Mouse (Mus musculus): Measurements from ENCODE around the gene Wars. TPM values are rescaled to one million over a fixed set of nuclear protein-coding genes. Genes with fewer than 3 reads are reported as not detected.
A peak's percentile ranks its signal among the peaks of the same experiment; 100 is the strongest.

The Wars gene
- polyA plus RNA-seq, 1 experiment from 2014 or later = 140 TPM

DNA sequence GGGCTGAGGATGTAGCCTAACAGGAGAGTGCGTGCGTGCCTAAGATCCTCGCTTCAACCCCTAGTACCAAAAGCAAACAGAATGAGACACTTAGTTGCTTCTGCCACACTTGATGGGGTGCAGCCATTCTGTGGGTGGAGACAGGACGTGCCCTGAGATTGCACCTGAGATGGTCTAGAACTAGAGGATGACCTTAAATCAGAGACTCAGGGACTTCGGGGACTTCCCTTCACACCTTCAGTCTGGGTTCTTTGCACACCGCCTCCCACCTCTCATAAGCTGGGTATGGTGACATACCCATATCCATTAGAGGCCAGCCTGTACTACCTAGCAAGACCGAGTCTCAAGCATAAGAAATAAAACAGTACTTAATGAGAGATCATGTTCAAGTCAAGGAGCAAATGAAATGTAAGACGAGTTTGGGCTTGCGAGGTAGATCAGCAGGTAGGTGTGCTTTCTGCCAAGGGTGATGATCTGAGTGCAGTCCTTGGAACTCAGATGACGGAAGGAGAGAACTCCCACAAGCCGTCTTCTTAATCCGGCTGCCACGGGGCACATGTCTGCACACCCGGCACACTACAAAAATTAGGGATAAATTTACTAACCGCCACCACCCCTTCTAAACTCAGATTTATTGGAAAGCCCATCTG is 69.6 kb downstream of the Wars start:
- Histone ChIP-seq H3K27me3 (ENCODE audit: control insufficient read depth, insufficient read depth, low read length) (no peaks in the 10 kb centered on the region), H3K9ac (ENCODE audit: low read length) (no peak overlapping the region), H3K36me3 (ENCODE audit: control insufficient read depth, insufficient read depth, low read length) (no peaks in the 10 kb centered on the region; the same call in 1 of the 2 replicates), H3K9me3 (ENCODE audit: control insufficient read depth, low read length) (no peaks in the 10 kb centered on the region), H3K4me1 (replicated peaks; ENCODE audit: control insufficient read depth, insufficient read depth, low read length) (no peaks in the 10 kb centered on the region), H3K27ac (ENCODE audit: low read depth, low read length) (no peak overlapping the region), H3K4me2 (ENCODE audit: low read depth, low read length, severe bottlenecking) (no peak overlapping the region), H3K4me3 (ENCODE audit: low read depth, low read length) (no peak overlapping the region)
- 94% methylated on average over 15 of the region's 15 CpGs for WGBS
- ATAC-seq (replicated peaks; ENCODE audit: low FRiP score) (no peak), DNase-seq (ENCODE audit: low spot score) (peak; percentile 32)

DNA sequence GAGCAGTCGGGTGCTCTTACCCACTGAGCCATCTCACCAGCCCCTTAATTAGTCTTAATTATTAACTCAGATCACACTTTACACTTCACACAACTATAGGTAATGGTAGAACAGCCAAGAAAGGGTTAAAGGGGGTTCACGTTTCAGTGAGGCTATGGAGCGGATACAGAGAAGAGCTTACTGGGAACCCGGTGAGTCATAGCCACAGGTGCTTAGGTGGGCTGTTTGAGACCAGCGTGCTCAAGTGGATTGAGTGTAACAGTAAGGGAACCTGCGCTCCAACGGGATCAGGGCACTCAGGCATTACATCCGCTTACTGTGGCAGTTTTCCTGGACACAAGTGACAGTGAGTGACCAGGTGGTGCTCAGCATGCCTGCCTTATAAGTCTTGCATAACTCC is 70.9 kb downstream of the Wars start:
- no peak overlapping the region for H3K4me2 ChIP-seq (ENCODE audit: low read depth, low read length, severe bottlenecking)
- DNase-seq (ENCODE audit: low spot score) = no peak
- H3K27me3 ChIP-seq (ENCODE audit: control insufficient read depth, insufficient read depth, low read length) = no peaks in the 10 kb centered on the region
- H3K9me3 ChIP-seq (ENCODE audit: control insufficient read depth, low read length) = no peaks in the 10 kb centered on the region
- no peak overlapping the region for H3K9ac ChIP-seq (ENCODE audit: low read length)
- no peak overlapping the region for H3K4me3 ChIP-seq (ENCODE audit: low read depth, low read length)
- H3K27ac ChIP-seq (ENCODE audit: low read depth, low read length) = no peak overlapping the region
- H3K4me1 ChIP-seq (replicated peaks; ENCODE audit: control insufficient read depth, insufficient read depth, low read length) = no peaks in the 10 kb centered on the region
- no peak for ATAC-seq (replicated peaks; ENCODE audit: low FRiP score)
- 75% methylated on average over 8 of the region's 8 CpGs for WGBS
- H3K36me3 ChIP-seq (ENCODE audit: control insufficient read depth, insufficient read depth, low read length) = no peaks in the 10 kb centered on the region; the same call in 1 of the 2 replicates

DNA sequence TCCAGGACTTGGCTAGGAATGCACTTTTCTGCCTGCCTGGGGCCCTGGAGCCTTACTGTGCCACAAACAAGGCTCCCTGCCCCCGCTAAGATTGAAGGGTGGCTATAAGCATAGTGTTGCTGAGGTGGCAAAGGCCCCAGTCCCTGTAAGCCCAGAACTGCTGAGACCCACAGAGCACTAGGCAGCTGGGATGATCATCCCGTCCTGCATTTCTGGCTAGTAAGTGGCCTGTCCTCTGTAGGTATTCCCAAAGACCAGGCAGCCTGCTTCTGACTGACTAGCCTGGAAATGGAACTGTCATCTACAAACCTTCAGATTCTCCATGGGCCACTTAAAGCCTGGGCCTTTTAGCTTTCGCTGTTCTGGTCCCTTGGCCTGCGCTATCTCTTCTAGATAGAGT is 73.5 kb downstream of the Wars start:
- Histone ChIP-seq H3K4me2 (ENCODE audit: low read depth, low read length, severe bottlenecking) (no peak overlapping the region), H3K4me3 (ENCODE audit: low read depth, low read length) (no peak overlapping the region), H3K27ac (ENCODE audit: low read depth, low read length) (no peak overlapping the region), H3K27me3 (ENCODE audit: control insufficient read depth, insufficient read depth, low read length) (no peaks in the 10 kb centered on the region), H3K9ac (ENCODE audit: low read length) (no peak overlapping the region), H3K9me3 (ENCODE audit: control insufficient read depth, low read length) (no peaks in the 10 kb centered on the region), H3K4me1 (replicated peaks; ENCODE audit: control insufficient read depth, insufficient read depth, low read length) (no peaks in the 10 kb centered on the region), H3K36me3 (ENCODE audit: control insufficient read depth, insufficient read depth, low read length) (no peaks in the 10 kb centered on the region; the same call in 1 of the 2 replicates)
- no peak for ATAC-seq (replicated peaks; ENCODE audit: low FRiP score)
- 93% methylated on average over 4 of the region's 4 CpGs for WGBS
- DNase-seq (ENCODE audit: low spot score) = no peak

DNA sequence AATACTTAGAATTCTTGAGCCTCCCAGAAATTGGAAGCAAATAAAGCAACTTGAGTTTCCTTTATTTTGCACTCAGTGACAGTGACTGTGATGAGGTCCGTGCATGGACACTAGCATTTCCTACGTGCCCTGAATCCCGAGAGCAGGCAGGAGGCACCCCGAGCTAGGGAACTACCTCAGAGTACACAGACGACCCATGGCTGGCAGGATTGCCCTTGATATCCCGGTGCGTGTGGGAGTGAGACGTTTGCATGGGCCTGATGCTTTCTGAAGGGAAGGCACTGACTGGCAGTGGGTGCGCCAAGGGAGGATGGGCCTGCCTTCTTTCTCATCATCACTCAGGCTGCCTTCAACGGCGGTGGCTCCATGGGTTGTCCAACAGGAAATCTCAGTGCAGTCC is 77.4 kb downstream of the Wars start:
- DNase-seq (ENCODE audit: low spot score) (no peak), ATAC-seq (replicated peaks; ENCODE audit: low FRiP score) (no peak)
- Histone ChIP-seq H3K27me3 (ENCODE audit: control insufficient read depth, insufficient read depth, low read length) (no peaks in the 10 kb centered on the region), H3K9me3 (ENCODE audit: control insufficient read depth, low read length) (no peaks in the 10 kb centered on the region), H3K9ac (ENCODE audit: low read length) (no peak overlapping the region), H3K4me1 (replicated peaks; ENCODE audit: control insufficient read depth, insufficient read depth, low read length) (no peaks in the 10 kb centered on the region), H3K4me2 (ENCODE audit: low read depth, low read length, severe bottlenecking) (no peak overlapping the region), H3K27ac (ENCODE audit: low read depth, low read length) (no peak overlapping the region), H3K4me3 (ENCODE audit: low read depth, low read length) (no peak overlapping the region), H3K36me3 (ENCODE audit: control insufficient read depth, insufficient read depth, low read length) (no peaks in the 10 kb centered on the region; the same call in 1 of the 2 replicates)
- WGBS = 93% methylated on average over 11 of the region's 11 CpGs

DNA sequence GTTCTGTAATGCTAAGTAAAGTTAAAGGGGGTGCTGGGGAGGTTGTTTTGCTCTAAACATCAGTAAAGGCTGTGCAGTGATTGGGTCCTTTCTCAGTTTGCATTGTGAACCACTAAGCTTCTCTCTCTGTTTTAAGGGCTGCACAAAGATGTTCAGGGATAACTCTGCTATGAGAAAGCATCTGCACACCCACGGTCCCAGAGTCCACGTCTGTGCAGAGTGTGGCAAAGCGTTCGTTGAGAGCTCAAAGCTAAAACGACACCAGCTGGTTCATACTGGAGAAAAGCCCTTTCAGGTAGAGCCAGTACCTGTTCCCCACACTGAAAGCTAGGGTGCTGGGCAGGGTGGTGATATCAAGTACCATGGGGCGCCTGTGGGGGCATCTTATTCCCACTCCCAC is 79.5 kb downstream of the Wars start:
- WGBS = 90% methylated on average over 6 of the region's 6 CpGs
- H3K4me3 ChIP-seq (ENCODE audit: low read depth, low read length) = no peak overlapping the region
- H3K9me3 ChIP-seq (ENCODE audit: control insufficient read depth, low read length) = no peaks in the 10 kb centered on the region
- no peaks in the 10 kb centered on the region for H3K4me1 ChIP-seq (replicated peaks; ENCODE audit: control insufficient read depth, insufficient read depth, low read length)
- ATAC-seq (replicated peaks; ENCODE audit: low FRiP score) = no peak
- no peaks in the 10 kb centered on the region for H3K27me3 ChIP-seq (ENCODE audit: control insufficient read depth, insufficient read depth, low read length)
- no peaks in the 10 kb centered on the region; the same call in 1 of the 2 replicates for H3K36me3 ChIP-seq (ENCODE audit: control insufficient read depth, insufficient read depth, low read length)
- no peak overlapping the region for H3K9ac ChIP-seq (ENCODE audit: low read length)
- H3K27ac ChIP-seq (ENCODE audit: low read depth, low read length) = no peak overlapping the region
- no peak overlapping the region for H3K4me2 ChIP-seq (ENCODE audit: low read depth, low read length, severe bottlenecking)
- DNase-seq (ENCODE audit: low spot score) = no peak

DNA sequence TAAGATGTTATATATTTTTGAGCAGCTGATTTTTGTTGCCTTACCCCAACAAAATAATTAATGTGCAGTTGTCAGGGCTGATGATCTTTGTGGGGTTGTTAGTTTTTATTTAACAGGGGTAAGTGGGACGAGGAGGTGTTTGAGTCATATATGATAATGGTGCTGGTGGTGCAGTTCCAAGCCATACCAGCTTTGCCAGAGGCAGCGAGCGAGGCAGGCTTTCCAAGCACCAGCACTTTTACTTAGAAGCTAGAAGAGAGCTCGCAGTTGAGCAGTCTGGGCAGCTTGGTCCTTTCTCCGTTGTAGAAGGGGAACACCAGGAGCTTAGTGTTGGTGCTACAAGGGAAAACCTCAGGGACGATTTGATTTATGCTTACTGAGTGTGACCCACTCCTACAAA is 81.5 kb downstream of the Wars start:
- 89% methylated on average over 6 of the region's 6 CpGs for WGBS
- DNase-seq (ENCODE audit: low spot score) (no peak), ATAC-seq (replicated peaks; ENCODE audit: low FRiP score) (no peak)
- Histone ChIP-seq H3K9ac (ENCODE audit: low read length) (no peak overlapping the region), H3K27ac (ENCODE audit: low read depth, low read length) (no peak overlapping the region), H3K9me3 (ENCODE audit: control insufficient read depth, low read length) (no peaks in the 10 kb centered on the region), H3K36me3 (ENCODE audit: control insufficient read depth, insufficient read depth, low read length) (no peaks in the 10 kb centered on the region; the same call in 1 of the 2 replicates), H3K4me2 (ENCODE audit: low read depth, low read length, severe bottlenecking) (no peak overlapping the region), H3K4me1 (replicated peaks; ENCODE audit: control insufficient read depth, insufficient read depth, low read length) (no peaks in the 10 kb centered on the region), H3K4me3 (ENCODE audit: low read depth, low read length) (no peak overlapping the region), H3K27me3 (ENCODE audit: control insufficient read depth, insufficient read depth, low read length) (no peaks in the 10 kb centered on the region)

DNA sequence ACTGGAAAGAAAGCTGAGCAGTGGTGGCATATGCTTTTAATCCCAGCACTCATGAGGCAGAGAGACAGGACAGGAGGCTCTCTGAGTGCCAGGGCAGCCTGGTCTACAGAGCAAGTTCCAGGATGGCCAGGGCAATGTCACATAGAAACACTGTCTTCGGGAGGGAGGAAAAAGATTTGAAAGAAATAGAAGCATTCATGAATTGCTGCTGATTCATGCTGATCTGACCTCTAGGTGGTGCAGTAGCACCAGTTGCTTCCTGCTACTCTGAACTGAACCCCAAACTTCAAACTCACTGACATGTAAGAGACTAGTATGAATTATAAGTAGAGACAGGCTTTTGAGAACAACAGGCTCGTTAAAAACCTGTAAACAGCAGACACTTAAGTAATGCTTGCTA is 82.8 kb downstream of the Wars start:
- no peak overlapping the region for H3K4me2 ChIP-seq (ENCODE audit: low read depth, low read length, severe bottlenecking)
- no peak overlapping the region for H3K4me3 ChIP-seq (ENCODE audit: low read depth, low read length)
- H3K27ac ChIP-seq (ENCODE audit: low read depth, low read length) = no peak overlapping the region
- no peaks in the 10 kb centered on the region for H3K27me3 ChIP-seq (ENCODE audit: control insufficient read depth, insufficient read depth, low read length)
- no peaks in the 10 kb centered on the region for H3K9me3 ChIP-seq (ENCODE audit: control insufficient read depth, low read length)
- no peaks in the 10 kb centered on the region; the same call in 1 of the 2 replicates for H3K36me3 ChIP-seq (ENCODE audit: control insufficient read depth, insufficient read depth, low read length)
- DNase-seq (ENCODE audit: low spot score) (no peak), ATAC-seq (replicated peaks; ENCODE audit: low FRiP score) (no peak)
- no peak overlapping the region for H3K9ac ChIP-seq (ENCODE audit: low read length)
- WGBS = 67% methylated on average over 2 of the region's 2 CpGs
- H3K4me1 ChIP-seq (replicated peaks; ENCODE audit: control insufficient read depth, insufficient read depth, low read length) = no peaks in the 10 kb centered on the region

DNA sequence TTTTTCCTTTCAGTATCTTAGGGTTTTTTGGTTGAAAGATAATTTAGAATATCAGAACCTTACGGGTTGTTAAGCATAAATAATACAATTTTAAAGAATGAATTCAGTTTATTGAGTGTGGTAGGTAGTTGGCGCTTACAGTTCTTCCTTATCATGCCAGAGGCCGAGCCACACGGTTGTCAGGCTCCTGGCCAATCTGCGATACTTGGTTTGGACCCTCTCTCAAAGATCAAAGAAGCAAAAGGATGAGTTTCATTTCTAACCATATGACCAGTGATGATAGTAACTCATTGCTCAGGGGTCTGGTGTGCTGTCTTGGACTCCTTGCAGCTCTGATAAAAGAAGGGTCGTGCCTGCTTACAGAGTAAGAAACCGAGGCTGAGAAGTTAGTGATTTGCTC is 83.7 kb downstream of the Wars start:
- Histone ChIP-seq H3K27me3 (ENCODE audit: control insufficient read depth, insufficient read depth, low read length) (no peaks in the 10 kb centered on the region), H3K9me3 (ENCODE audit: control insufficient read depth, low read length) (no peaks in the 10 kb centered on the region), H3K36me3 (ENCODE audit: control insufficient read depth, insufficient read depth, low read length) (no peaks in the 10 kb centered on the region; the same call in 1 of the 2 replicates), H3K4me1 (replicated peaks; ENCODE audit: control insufficient read depth, insufficient read depth, low read length) (no peaks in the 10 kb centered on the region), H3K4me2 (ENCODE audit: low read depth, low read length, severe bottlenecking) (no peak overlapping the region), H3K27ac (ENCODE audit: low read depth, low read length) (no peak overlapping the region), H3K4me3 (ENCODE audit: low read depth, low read length) (no peak overlapping the region), H3K9ac (ENCODE audit: low read length) (no peak overlapping the region)
- WGBS = 94% methylated on average over 7 of the region's 7 CpGs
- DNase-seq (ENCODE audit: low spot score) (no peak), ATAC-seq (replicated peaks; ENCODE audit: low FRiP score) (no peak)
